Mouse (Mus musculus) liver, embryonic 14.5 days (tissue): ENCODE measurements around the gene Exo5.

Source experiments
- CTCF ChIP-seq: IDR thresholded peaks from 2 replicates; pipeline ENCODE4 v1.5.1; 2016; ENCODE audit warnings: antibody characterized with exemption, low read depth, control low read depth
- EP300 ChIP-seq: IDR thresholded peaks from 2 replicates; pipeline ENCODE4 v1.6.1; 2016; ENCODE audit warnings: antibody characterized with exemption, low read depth

- TF ChIP-seq CTCF (no peak), EP300 (no peak)
Observed at GRCm38 (mm10) chr4:120913861-120914260, 11.0 kb downstream of the Exo5 start.
